Mouse (Mus musculus) myocyte (in vitro differentiated cells): ENCODE results near the gene Pom121.

Experiments
- CEBPB ChIP-seq: IDR thresholded peaks from 2 replicates; pipeline ENCODE4 v1.6.1; 2011; ENCODE audit warnings: mild to moderate bottlenecking, moderate library complexity; ENCODE audit not compliant: poor library complexity, insufficient read depth, severe bottlenecking
- E2F4 ChIP-seq: IDR thresholded peaks from one replicate; pipeline ENCODE4 v1.6.1; 2011; ENCODE audit warnings: mild to moderate bottlenecking, control low read depth, moderate library complexity; ENCODE audit not compliant: insufficient read depth
- MAX ChIP-seq: IDR thresholded peaks from one replicate; pipeline ENCODE4 v1.6.1; 2011; ENCODE audit warnings: low read depth, mild to moderate bottlenecking, control low read depth
- MYOD1 ChIP-seq, 3 experiments: IDR thresholded peaks; one replicate each; pipeline ENCODE4 v1.6.1; 2011; ENCODE audit warnings: control low read depth in 2 of 3, low read depth in 2 of 3, mild to moderate bottlenecking in 2 of 3, moderate library complexity in 1 of 3; ENCODE audit not compliant: insufficient read length in 2 of 3, control insufficient read depth in 1 of 3
- POLR2A ChIP-seq: IDR thresholded peaks from one replicate; pipeline ENCODE4 v1.6.1; 2011; ENCODE audit warnings: low read depth, mild to moderate bottlenecking, control low read depth, moderate library complexity; ENCODE audit not compliant: insufficient read length
- POLR2AphosphoS2 ChIP-seq: IDR thresholded peaks from one replicate; pipeline ENCODE4 v1.6.1; 2011; ENCODE audit warnings: low read depth, control low read depth; ENCODE audit not compliant: insufficient read length
- REST ChIP-seq: IDR thresholded peaks from one replicate; pipeline ENCODE4 v1.6.1; 2011; ENCODE audit warnings: mild to moderate bottlenecking, control low read depth, moderate library complexity; ENCODE audit not compliant: insufficient read depth, insufficient read length
- SRF ChIP-seq: IDR thresholded peaks from one replicate; pipeline ENCODE4 v1.6.1; 2011; ENCODE audit warnings: low read depth; ENCODE audit not compliant: control insufficient read depth, insufficient read length
- TCF12 ChIP-seq: IDR thresholded peaks from one replicate; pipeline ENCODE4 v1.6.1; 2011; ENCODE audit warnings: mild to moderate bottlenecking, control low read depth; ENCODE audit not compliant: poor library complexity, insufficient read depth, severe bottlenecking
- USF1 ChIP-seq: IDR thresholded peaks from one replicate; pipeline ENCODE4 v1.6.1; 2011; ENCODE audit warnings: low read depth, mild to moderate bottlenecking, control low read depth, moderate library complexity

DNA sequence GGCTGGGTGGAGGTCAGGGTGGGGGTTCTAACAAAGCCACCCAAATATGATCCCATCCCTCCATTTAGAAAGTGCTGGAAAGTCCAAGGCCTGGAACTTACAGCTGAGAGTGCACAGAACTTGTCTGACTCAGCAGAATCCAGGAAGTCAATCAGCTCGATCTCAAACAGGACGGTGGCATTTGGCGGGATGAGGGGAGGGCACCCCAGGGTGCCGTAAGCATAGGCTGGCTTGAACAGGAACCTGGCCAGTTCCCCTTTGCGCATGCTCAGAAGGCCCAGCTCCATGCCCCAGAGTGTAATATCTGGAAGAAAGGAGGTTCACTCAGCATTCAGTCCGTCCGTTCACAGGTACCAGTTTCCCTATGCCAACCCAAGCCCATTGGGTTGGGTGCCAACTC is 48.4 kb downstream of the Pom121 start:
- TF ChIP-seq E2F4: no peak
- no peak for TF ChIP-seq POLR2A
- no peak for TF ChIP-seq POLR2AphosphoS2
- TF ChIP-seq REST: no peak
- TF ChIP-seq MAX: no peak
- TF ChIP-seq USF1: no peak
- TF ChIP-seq SRF: no peak
- no peak for TF ChIP-seq MYOD1 (IDR thresholded peaks at IDR 0.05; ENCODE audit: control insufficient read depth in 1 of 3, insufficient read length in 2 of 3, low read depth in 2 of 3)
- no peak for TF ChIP-seq CEBPB
- no peak for TF ChIP-seq TCF12
